Mouse (Mus musculus): ENCODE results near the gene Olfml2b.

DNA sequence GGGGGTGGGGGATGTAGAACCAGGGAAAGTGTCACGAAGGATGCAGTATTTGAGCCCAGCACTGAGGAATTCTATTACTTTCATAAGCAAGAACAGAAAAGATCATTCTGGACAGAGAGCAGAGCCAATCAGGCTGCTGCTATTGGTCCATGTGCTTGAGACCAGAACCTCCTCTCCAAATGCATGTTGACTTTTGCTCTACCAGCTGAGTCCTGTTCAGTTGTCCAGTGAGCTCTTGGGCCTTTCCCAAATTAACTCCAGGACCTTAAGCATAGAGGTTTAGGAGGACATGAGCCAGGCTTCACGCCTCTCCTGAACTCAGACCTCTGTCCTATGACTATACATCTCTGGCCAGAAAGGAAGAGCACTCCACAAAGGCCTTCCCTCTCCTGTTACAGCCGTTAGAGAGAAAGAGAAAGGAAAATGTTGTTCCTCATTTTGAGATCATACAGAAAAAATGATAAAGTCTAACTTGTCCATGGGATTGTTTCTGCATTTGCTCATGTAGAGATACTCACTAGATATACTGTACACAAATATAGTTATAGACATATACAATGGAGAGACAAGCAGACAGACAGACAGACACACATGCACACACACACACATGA, 35.8 kb upstream of the Olfml2b start:
- TF ChIP-seq ZC3H11A (IDR thresholded peaks at IDR 0.05; ENCODE audit: borderline replicate concordance, low read depth, low read length) (no peak), CHD2 (IDR thresholded peaks at IDR 0.05; ENCODE audit: low read depth, low read length) (no peak)

Measured in ES-E14 (cell line).